Mouse (Mus musculus): ENCODE data around the gene Cd72.

The Cd72 gene

GRCm38 (mm10) chr4:43478906-43479832 lies 24.7 kb upstream of the Cd72 start:
- DNase-seq (ENCODE audit: low spot score in 2 of 2) = peak in 1 of 2 experiments; percentile 51

- DNase-seq (ENCODE audit: low spot score in 2 of 2) = no peak
These were observed 24.1 kb upstream of the Cd72 start for GRCm38 (mm10) chr4:43478534-43478858.

- peak; percentile 85 to 90 for DNase-seq (ENCODE audit: low spot score in 2 of 2)
These were observed 23.6 kb upstream of the Cd72 start for GRCm38 (mm10) chr4:43477857-43478533.

GRCm38 (mm10) chr4:43476604-43477003 lies 22.2 kb upstream of the Cd72 start:
- DNase-seq (ENCODE audit: low spot score in 2 of 2) = no peak

- DNase-seq (ENCODE audit: low spot score in 2 of 2) = no peak
These were observed 19.2 kb upstream of the Cd72 start for GRCm38 (mm10) chr4:43473636-43474035.

GRCm38 (mm10) chr4:43470301-43470700 lies 15.9 kb upstream of the Cd72 start:
- DNase-seq (ENCODE audit: low spot score in 2 of 2) = no peak

GRCm38 (mm10) chr4:43466872-43467271 lies 12.4 kb upstream of the Cd72 start:
- DNase-seq (ENCODE audit: low spot score in 2 of 2) = no peak

- no peak for DNase-seq (ENCODE audit: low spot score in 2 of 2)
These were observed 11.5 kb upstream of the Cd72 start for GRCm38 (mm10) chr4:43465935-43466334.

GRCm38 (mm10) chr4:43463102-43463501 lies 8.7 kb upstream of the Cd72 start:
- DNase-seq (ENCODE audit: low spot score in 2 of 2) = no peak

- DNase-seq (ENCODE audit: low spot score in 2 of 2) = no peak
These were observed 2.7 kb upstream of the Cd72 start for GRCm38 (mm10) chr4:43457124-43457523.

GRCm38 (mm10) chr4:43456470-43456869 lies 2.0 kb upstream of the Cd72 start:
- no peak for DNase-seq (ENCODE audit: low spot score in 2 of 2)

GRCm38 (mm10) chr4:43453413-43453812 lies 1.0 kb downstream of the Cd72 start:
- no peak for DNase-seq (ENCODE audit: low spot score in 2 of 2)

GRCm38 (mm10) chr4:43452315-43452714 lies 2.1 kb downstream of the Cd72 start:
- DNase-seq (ENCODE audit: low spot score in 2 of 2) = no peak

GRCm38 (mm10) chr4:43448554-43448953 lies 5.9 kb downstream of the Cd72 start:
- no peak for DNase-seq (ENCODE audit: low spot score in 2 of 2)

- no peak for DNase-seq (ENCODE audit: low spot score in 2 of 2)
These were observed 7.2 kb downstream of the Cd72 start for GRCm38 (mm10) chr4:43447251-43447650.

- DNase-seq (ENCODE audit: low spot score in 2 of 2) = no peak
These were observed 10.9 kb downstream of the Cd72 start for GRCm38 (mm10) chr4:43443511-43443910.

GRCm38 (mm10) chr4:43442456-43443361 lies 11.7 kb downstream of the Cd72 start:
- peak; percentile 63 to 64 for DNase-seq (ENCODE audit: low spot score in 2 of 2)

- peak; percentile 99 for DNase-seq (ENCODE audit: low spot score in 2 of 2)
These were observed 12.4 kb downstream of the Cd72 start for GRCm38 (mm10) chr4:43442044-43442443.

- no peak for DNase-seq (ENCODE audit: low spot score in 2 of 2)
These were observed 12.8 kb downstream of the Cd72 start, which contains the start of gene Tesk1 for GRCm38 (mm10) chr4:43441639-43442038. Tesk1 (plus strand) TSS chr4:43441939.

GRCm38 (mm10) chr4:43432832-43433231 lies 21.6 kb downstream of the Cd72 start:
- no peak for DNase-seq (ENCODE audit: low spot score in 2 of 2)

- DNase-seq (ENCODE audit: low spot score in 2 of 2) = peak; percentile 59 to 84
These were observed 22.7 kb downstream of the Cd72 start for GRCm38 (mm10) chr4:43431690-43432089.

GRCm38 (mm10) chr4:43428946-43429345 lies 25.5 kb downstream of the Cd72 start, which contains the start of gene Fam166b:
Fam166b (minus strand) TSS chr4:43429134.
- DNase-seq (ENCODE audit: low spot score in 2 of 2) = peak in 1 of 2 experiments; percentile 44

Measured in heart, adult 9 months (tissue).